In the genomic region with DNA sequence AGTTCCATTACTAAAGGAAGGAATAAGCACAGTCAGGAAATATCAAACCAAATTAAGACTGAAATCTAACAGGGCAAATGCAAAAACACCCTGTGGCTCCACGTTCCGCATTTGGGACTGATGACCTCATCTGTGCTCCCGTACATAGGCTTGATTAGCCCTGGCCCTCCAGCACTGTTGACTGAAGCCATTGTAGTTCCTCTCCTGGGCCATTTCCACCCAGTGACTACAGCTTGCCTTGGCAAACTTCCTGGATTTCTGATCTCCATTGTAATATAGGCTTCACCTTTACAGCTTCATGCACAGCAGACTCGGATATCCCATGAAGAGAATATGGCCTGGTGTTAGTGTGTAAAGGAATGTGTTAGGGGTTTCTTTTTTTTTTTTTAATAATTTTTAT, we compare ENCODE assay signal across 7 mouse cellular contexts.
DNase-seq lines count a peak whose midpoint lies in the region; ATAC-seq and TF ChIP-seq lines count a peak whose summit lies in the region.
"Not testable (repeated sequence)": the region's sequence is repeated elsewhere in the genome, so short reads cannot be mapped to it uniquely, and the experiment has no call there.

No protein-coding gene starts in this region.

- not testable (repeated sequence) for H3K27me3 ChIP-seq in forebrain, embryonic 11.5 days (ENCODE audit: control insufficient read depth, insufficient read depth, low read length); heart, embryonic 10.5 days (ENCODE audit: insufficient read depth, poor library complexity, severe bottlenecking); hindbrain, postnatal 0 days (ENCODE audit: insufficient read depth, low read length); lung, postnatal 0 days (replicated peaks; ENCODE audit: insufficient read depth, low read length); midbrain, postnatal 0 days (ENCODE audit: insufficient read depth, low read length)

- H3K9me3 ChIP-seq in forebrain, embryonic 11.5 days (ENCODE audit: control insufficient read depth, low read length); heart, embryonic 10.5 days; hindbrain, postnatal 0 days (ENCODE audit: low read length); lung, postnatal 0 days (ENCODE audit: low read length); midbrain, postnatal 0 days (ENCODE audit: low read length): not testable (repeated sequence)

- WGBS in forebrain, embryonic 11.5 days, result 89% methylated on average over 4 of the region's 4 CpGs
- WGBS in heart, embryonic 10.5 days, result 75% methylated on average over 4 of the region's 4 CpGs
- WGBS in hindbrain, postnatal 0 days, result 84% methylated on average over 4 of the region's 4 CpGs
- 79% methylated on average over 4 of the region's 4 CpGs for WGBS in lung, postnatal 0 days
- whole genome bisulfite sequencing in midbrain, postnatal 0 days, result 70% methylated on average over 4 of the region's 4 CpGs

- not testable (repeated sequence) for H3K9ac ChIP-seq in forebrain, embryonic 11.5 days (ENCODE audit: low read length); hindbrain, postnatal 0 days (replicated peaks; ENCODE audit: low read length); lung, postnatal 0 days (replicated peaks; ENCODE audit: low read depth); midbrain, postnatal 0 days (replicated peaks; ENCODE audit: low read length, poor library complexity, severe bottlenecking)

- H3K4me3 ChIP-seq in forebrain, embryonic 11.5 days (ENCODE audit: low read depth, low read length); heart, embryonic 10.5 days; hindbrain, postnatal 0 days (ENCODE audit: low read length); lung, postnatal 0 days (ENCODE audit: low read depth, low read length); midbrain, postnatal 0 days (ENCODE audit: low read depth, low read length): not testable (repeated sequence)

- not testable (repeated sequence) for TF ChIP-seq CTCF in hindbrain, postnatal 0 days (IDR thresholded peaks at IDR 0.05; ENCODE audit: low read depth); lung, postnatal 0 days (IDR thresholded peaks at IDR 0.05); midbrain, postnatal 0 days (IDR thresholded peaks at IDR 0.05)

- not testable (repeated sequence) for H3K27ac ChIP-seq in forebrain, embryonic 11.5 days (ENCODE audit: low read depth, low read length); heart, embryonic 10.5 days; hindbrain, postnatal 0 days; lung, postnatal 0 days (ENCODE audit: low read length); midbrain, postnatal 0 days (ENCODE audit: low read depth, low read length)

- DNase-seq in forebrain, embryonic 11.5 days (ENCODE audit: low spot score), result peak; percentile 31
- peak; percentile 93 for DNase-seq in heart, adult 11 months
- peak; percentile 55 for DNase-seq in heart, embryonic 10.5 days (ENCODE audit: low spot score)
- DNase-seq in hindbrain, postnatal 0 days (ENCODE audit: low spot score), result peak; percentile 1
- DNase-seq in liver, result peak; percentile 0
- DNase-seq in lung, postnatal 0 days (ENCODE audit: low spot score), result peak; percentile 3
- DNase-seq in midbrain, postnatal 0 days (ENCODE audit: low spot score), result peak; percentile 0

- not testable (repeated sequence) for ATAC-seq in forebrain, embryonic 11.5 days (replicated peaks; ENCODE audit: low FRiP score); hindbrain, postnatal 0 days; lung, postnatal 0 days; midbrain, postnatal 0 days (ENCODE audit: low FRiP score)

- TF ChIP-seq EP300 in lung, postnatal 0 days (IDR thresholded peaks at IDR 0.05), result not testable (repeated sequence)

- H3K4me2 ChIP-seq in forebrain, embryonic 11.5 days (ENCODE audit: low read depth, low read length, severe bottlenecking); hindbrain, postnatal 0 days (ENCODE audit: low read depth, low read length); lung, postnatal 0 days (replicated peaks; ENCODE audit: low read depth, low read length); midbrain, postnatal 0 days (ENCODE audit: low read depth, low read length, poor library complexity, severe bottlenecking): not testable (repeated sequence)

- not testable (repeated sequence) for H3K36me3 ChIP-seq in forebrain, embryonic 11.5 days (ENCODE audit: control insufficient read depth, insufficient read depth, low read length); heart, embryonic 10.5 days; hindbrain, postnatal 0 days (ENCODE audit: insufficient read depth, low read length); lung, postnatal 0 days (ENCODE audit: insufficient read depth, low read length); midbrain, postnatal 0 days (ENCODE audit: insufficient read depth, low read length)

- H3K4me1 ChIP-seq in forebrain, embryonic 11.5 days (replicated peaks; ENCODE audit: control insufficient read depth, insufficient read depth, low read length); heart, embryonic 10.5 days; hindbrain, postnatal 0 days (ENCODE audit: insufficient read depth, low read length); lung, postnatal 0 days (ENCODE audit: insufficient read depth, low read depth, low read length); midbrain, postnatal 0 days (ENCODE audit: insufficient read depth, low read length): not testable (repeated sequence)

Comparison
In these comparisons a context has a peak if more than half of its experiments do, and no peak if none do; other contexts are left out.
1. DNase-seq: peak in every context shown above with its lines; median percentile 93 in heart, adult 11 months; 55 in heart, embryonic 10.5 days; 31 in forebrain, embryonic 11.5 days; 3 in lung, postnatal 0 days; 1 in hindbrain, postnatal 0 days; 0 in liver; 0 in midbrain, postnatal 0 days.